Mouse (Mus musculus) embryo, embryonic 10.5 days (tissue): ENCODE data around the gene Cox8a.

Experiments used
- DNase-seq: peaks from one replicate; pipeline ENCODE4 v3.0.0-alpha.2; 2015; ENCODE audit warnings: low spot score

Gene Cox8a

GRCm38 (mm10) chr19:7217162-7217925 lies at the start of gene Cox8a:
Cox8a (minus strand) TSS chr19:7217616.
- DNase-seq = peak; percentile 99

- DNase-seq = peak; percentile 54
Measured at GRCm38 (mm10) chr19:7266421-7266831, 49.0 kb upstream of the Cox8a start.

GRCm38 (mm10) chr19:7265478-7266191 lies 48.2 kb upstream of the Cox8a start:
- peak; percentile 86 for DNase-seq

GRCm38 (mm10) chr19:7264766-7265331 lies 47.4 kb upstream of the Cox8a start:
- peak; percentile 63 for DNase-seq

GRCm38 (mm10) chr19:7264088-7264765 lies 46.8 kb upstream of the Cox8a start:
- peak; percentile 88 for DNase-seq

- DNase-seq = no peak
Measured at GRCm38 (mm10) chr19:7262592-7262991, 45.2 kb upstream of the Cox8a start.

- no peak for DNase-seq
Measured at GRCm38 (mm10) chr19:7261964-7262363, 44.5 kb upstream of the Cox8a start.

- no peak for DNase-seq
Measured at GRCm38 (mm10) chr19:7261476-7261875, 44.1 kb upstream of the Cox8a start.

GRCm38 (mm10) chr19:7257881-7258280 lies 40.5 kb upstream of the Cox8a start:
- DNase-seq = no peak

- DNase-seq = no peak
Measured at GRCm38 (mm10) chr19:7246021-7246420, 28.6 kb upstream of the Cox8a start.

GRCm38 (mm10) chr19:7240782-7241690 lies 23.6 kb upstream of the Cox8a start, which contains the start of gene Naa40:
Naa40 (minus strand) TSS chr19:7241183.
- peak; percentile 97 for DNase-seq

- peak; percentile 34 for DNase-seq
Measured at GRCm38 (mm10) chr19:7240291-7240690, 22.9 kb upstream of the Cox8a start.

- no peak for DNase-seq
Measured at GRCm38 (mm10) chr19:7239574-7239973, 22.2 kb upstream of the Cox8a start.

- no peak for DNase-seq
Measured at GRCm38 (mm10) chr19:7236742-7237141, 19.3 kb upstream of the Cox8a start.

- no peak for DNase-seq
Measured at GRCm38 (mm10) chr19:7236011-7236410, 18.6 kb upstream of the Cox8a start.

- DNase-seq = no peak
Measured at GRCm38 (mm10) chr19:7235461-7235860, 18.0 kb upstream of the Cox8a start.

GRCm38 (mm10) chr19:7234537-7235221 lies 17.3 kb upstream of the Cox8a start:
- DNase-seq = peak; percentile 80

GRCm38 (mm10) chr19:7226511-7226914 lies 9.1 kb upstream of the Cox8a start:
- DNase-seq = no peak

GRCm38 (mm10) chr19:7225096-7225690 lies 7.8 kb upstream of the Cox8a start:
- no peak for DNase-seq

- no peak for DNase-seq
Measured at GRCm38 (mm10) chr19:7224253-7224652, 6.8 kb upstream of the Cox8a start.
